Mouse (Mus musculus) erythroblast, embryonic 14.5 days (primary cell): ENCODE measurements at regions not wholly inside any gene's neighbourhood (a gene's known extent, or its start where the extent isn't known, plus 50 kb on each side); places are given as distances from the start of the nearest gene placed in this dataset.

ENCODE experiments used
- GATA1 ChIP-seq: IDR thresholded peaks from 2 replicates; pipeline ENCODE4 v1.6.1; 2012; ENCODE audit warnings: low read length, inconsistent platforms, mixed read lengths
- TAL1 ChIP-seq: IDR thresholded peaks from 3 replicates; pipeline ENCODE4 v1.6.1; 2012; ENCODE audit warnings: low read length, inconsistent platforms, mixed read lengths

GRCm38 (mm10) chrX:99331764-99332456 lies 139.2 kb downstream of the Pja1 start:
- no peak for TF ChIP-seq GATA1
- TF ChIP-seq TAL1, result no peak
